Mouse (Mus musculus) spleen, embryonic (tissue): Measurements from ENCODE around the gene Fam43b.

Source experiments
- CTCF ChIA-PET: fragments of 350-600 bp; sonication (Branson Sonifier 250); formaldehyde crosslinking; loops from one replicate; lab custom pipeline; 2022; lab: Charles Lee

The Fam43b gene

GRCm38 (mm10) chr4:138353438-138354171 lies 42.7 kb downstream of the Fam43b start:
- CTCF ChIA-PET, result no interaction called here

GRCm38 (mm10) chr4:138352692-138353091 lies 43.6 kb downstream of the Fam43b start:
- CTCF ChIA-PET, result no interaction called here

- CTCF ChIA-PET, result no interaction called here
These were observed 44.5 kb downstream of the Fam43b start for GRCm38 (mm10) chr4:138351821-138352220.

- CTCF ChIA-PET, result no interaction called here
These were observed 47.6 kb downstream of the Fam43b start for GRCm38 (mm10) chr4:138348716-138349115.

GRCm38 (mm10) chr4:138347280-138347679 lies 49.0 kb downstream of the Fam43b start:
- CTCF ChIA-PET, result no interaction called here

GRCm38 (mm10) chr4:138344891-138345545 lies 51.3 kb downstream of the Fam43b start:
- CTCF ChIA-PET, result no interaction called here
